Mouse (Mus musculus) limb, embryonic 14.5 days (tissue): Measurements from ENCODE around the gene Fam89a. TPM values are rescaled to one million over a fixed set of nuclear protein-coding genes. Genes with fewer than 3 reads are reported as not detected.

Experiments used
- ATAC-seq: fragments of 200-750 bp; cut with Nextera tagmentation; 2 replicates; pipeline ENCODE4 v1.8.0; 2017; ENCODE audit warnings: low read depth, moderate number of reproducible peaks, moderate TSS enrichment; ENCODE audit not compliant: low FRiP score
- DNase-seq: peaks from one replicate; pipeline ENCODE4 v3.0.0-alpha.2; 2015; ENCODE audit warnings: low spot score
- H3K27ac ChIP-seq: fragments of 300-500 bp; sonication (generic); replicated peaks from 2 replicates; pipeline ENCODE4 v1.5.1; 2014; ENCODE audit warnings: low read depth, mild to moderate bottlenecking, low read length, moderate library complexity, mixed read lengths
- H3K27me3 ChIP-seq: fragments of 300-500 bp; sonication (generic); 2 replicates; pipeline ENCODE4 v1.6.1; 2014; ENCODE audit warnings: low read length, mixed read lengths; ENCODE audit not compliant: control insufficient read depth, insufficient read depth
- H3K36me3 ChIP-seq: fragments of 300-500 bp; sonication (generic); 2 replicates; pipeline ENCODE4 v1.6.1; 2014; ENCODE audit warnings: mild to moderate bottlenecking, low read length, moderate library complexity, mixed read lengths; ENCODE audit not compliant: control insufficient read depth, insufficient read depth
- H3K4me1 ChIP-seq: fragments of 300-500 bp; sonication (generic); 2 replicates; pipeline ENCODE4 v1.6.1; 2014; ENCODE audit warnings: antibody characterized with exemption, low read length, mixed read lengths; ENCODE audit not compliant: control insufficient read depth, insufficient read depth
- H3K4me2 ChIP-seq: fragments of 300-500 bp; sonication (generic); replicated peaks from 2 replicates; pipeline ENCODE4 v1.6.1; 2014; ENCODE audit warnings: low read depth, mild to moderate bottlenecking, low read length, moderate library complexity; ENCODE audit not compliant: severe bottlenecking
- H3K4me3 ChIP-seq: fragments of 300-500 bp; sonication (generic); replicated peaks from 2 replicates; pipeline ENCODE4 v1.5.1; 2014; ENCODE audit warnings: low read length
- H3K9ac ChIP-seq: fragments of 300-500 bp; sonication (generic); 2 replicates; pipeline ENCODE4 v1.6.1; 2014; ENCODE audit warnings: mild to moderate bottlenecking, low read depth, low read length, moderate library complexity; ENCODE audit not compliant: severe bottlenecking
- H3K9me3 ChIP-seq: fragments of 300-500 bp; sonication (generic); 2 replicates; pipeline ENCODE4 v1.6.1; 2016; ENCODE audit warnings: low read length; ENCODE audit not compliant: control insufficient read depth
- POLR2A ChIP-seq: fragments of 200-500 bp; IDR thresholded peaks from 2 replicates; pipeline ENCODE4 v1.8.0; 2012; ENCODE audit warnings: inconsistent platforms, mild to moderate bottlenecking, moderate library complexity, borderline replicate concordance; ENCODE audit not compliant: insufficient read depth, insufficient read length; ENCODE audit errors: extremely low read depth
- WGBS: fragments of 180-500 bp; shearing (Covaris S2); extraction: QIAGEN DNeasy Blood & Tissue Kit; methylation state at CpG from one replicate; pipeline ENCODE4 v1.1.7; 2014; 5-methylcytosine and 5-hydroxymethylcytosine counted together
- polyA plus RNA-seq, 2 experiments: library from polyadenylated mRNA; depleted of rRNA in 1 of 2; stranded (reverse) in 1 of 2; unstranded in 1 of 2; fragments of >200 nt; fragmentation: Nextera tagmentation in 1 of 2; extraction: Ambion mirVana in 1 of 2; gene quantifications; 2 replicates each; pipeline versions ENCODE4 v1.2.1 to v1.2.3; 2012 to 2014

Gene Fam89a
- polyA plus RNA-seq (2012; rRNA removed) (4.1 and 4.6 TPM in 2 replicates), polyA plus RNA-seq (2014; fragmentation: Nextera tagmentation; extraction: Ambion mirVana) (3.3 and 3.4 TPM in 2 replicates)

DNA sequence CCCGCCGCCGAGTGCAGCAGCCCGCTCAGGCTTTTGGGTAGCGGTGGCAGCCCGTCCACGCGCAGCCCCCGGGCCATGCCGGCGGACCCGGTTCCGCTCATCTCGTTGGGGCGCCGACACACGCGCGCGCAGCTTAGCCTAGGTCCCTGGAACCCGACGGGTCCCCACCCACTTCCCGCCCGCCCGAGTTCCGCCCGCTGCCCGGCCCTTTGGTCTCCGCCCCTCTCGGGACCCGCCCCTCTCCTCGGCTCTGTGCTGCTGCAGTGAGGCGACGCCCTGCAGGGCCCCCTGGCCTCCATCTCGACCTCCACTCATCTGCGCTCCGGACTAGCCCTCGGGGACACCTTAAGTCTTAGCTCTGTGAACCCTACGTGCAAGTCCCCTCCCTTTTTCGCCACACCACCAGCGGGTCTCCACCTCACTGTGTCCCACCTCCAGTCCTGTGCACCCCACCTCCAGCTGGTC lies at the start of gene Fam89a:
Fam89a (minus strand) TSS at position 124 of the 465 bp plus-strand sequence.
- Histone ChIP-seq H3K36me3 (no peaks in the 10 kb centered on the region), H3K27me3 (peaks cover 41% of the 10 kb centered on the region), H3K4me2 (peak within 1 kb of the TSS; percentile 84), H3K27ac (no peak within 1 kb of the TSS), H3K9ac (peak within 1 kb of the TSS; percentile 56), H3K4me3 (peak within 1 kb of the TSS; percentile 53), H3K4me1 (0 out of 2 replicates have a peak, but pooled peaks cover 3% of the 10 kb centered on the region), H3K9me3 (no peaks in the 10 kb centered on the region)
- ATAC-seq (peak; percentile 79), DNase-seq (peak; percentile 30)
- TF ChIP-seq POLR2A = no peak
- under 1% methylated on average over 19 of the region's 41 CpGs for WGBS

DNA sequence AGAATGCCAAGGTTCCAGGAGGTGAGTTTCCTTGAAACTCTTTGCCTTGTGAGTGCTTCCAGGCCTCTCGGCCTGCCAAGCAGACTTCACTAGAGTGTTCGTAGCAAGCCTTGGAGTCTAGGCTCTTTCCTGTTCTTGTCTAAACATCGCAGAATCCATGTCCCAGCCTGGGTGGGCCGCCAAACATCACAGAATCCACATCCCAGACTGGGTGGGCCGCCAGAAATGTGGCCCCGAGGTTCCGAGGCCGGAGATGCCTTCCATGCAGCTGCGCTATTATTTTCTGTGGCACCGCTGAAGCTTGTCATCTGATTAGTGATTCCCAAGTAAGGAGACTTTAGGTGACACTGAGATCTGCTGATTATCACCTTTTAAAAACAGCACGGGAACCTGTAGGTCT lies 48.9 kb upstream of the Fam89a start:
- TF ChIP-seq POLR2A = no peak
- Histone ChIP-seq H3K36me3 (no peaks in the 10 kb centered on the region), H3K27me3 (peaks cover 15% of the 10 kb centered on the region), H3K4me2 (no peak overlapping the region), H3K9ac (no peak overlapping the region), H3K27ac (no peak overlapping the region), H3K4me3 (no peak overlapping the region), H3K4me1 (no peaks in the 10 kb centered on the region), H3K9me3 (no peaks in the 10 kb centered on the region)
- ATAC-seq (no peak), DNase-seq (no peak)
- 32% methylated on average over 11 of the region's 11 CpGs for WGBS

DNA sequence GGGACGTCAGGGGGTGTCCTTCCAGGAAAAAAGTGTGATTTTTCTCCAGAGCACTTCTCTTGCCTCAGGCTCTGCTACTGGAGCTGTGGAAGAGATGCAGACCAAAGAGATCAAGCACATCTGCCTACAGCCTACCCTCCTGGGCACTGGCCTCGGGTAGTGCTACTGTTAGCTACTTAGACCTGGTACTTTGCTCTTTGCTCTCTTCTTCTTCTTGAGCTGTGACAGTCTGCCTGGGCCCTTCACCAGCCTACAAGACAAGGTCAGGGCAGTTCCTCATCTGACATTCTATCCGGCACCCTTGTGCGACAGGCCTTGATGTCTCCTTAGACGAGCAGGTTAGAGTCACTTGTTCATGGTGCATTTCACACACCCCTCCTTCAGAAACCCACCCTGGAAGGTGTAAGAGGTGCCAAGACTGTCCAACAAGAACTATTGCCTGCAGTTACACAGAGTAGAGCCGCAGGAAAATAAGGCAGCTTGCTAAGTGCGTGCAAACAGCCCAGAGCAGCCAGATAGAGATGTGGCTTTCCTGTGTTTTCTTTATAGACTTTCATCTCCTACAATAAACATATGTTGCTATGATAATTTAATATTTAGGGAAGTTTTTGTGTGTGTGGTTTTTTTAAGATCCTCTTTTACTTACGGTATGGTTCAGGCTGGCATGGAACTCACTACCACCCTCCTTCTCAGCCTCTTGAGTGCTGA lies 44.3 kb upstream of the Fam89a start:
- H3K27ac ChIP-seq = no peak overlapping the region

DNA sequence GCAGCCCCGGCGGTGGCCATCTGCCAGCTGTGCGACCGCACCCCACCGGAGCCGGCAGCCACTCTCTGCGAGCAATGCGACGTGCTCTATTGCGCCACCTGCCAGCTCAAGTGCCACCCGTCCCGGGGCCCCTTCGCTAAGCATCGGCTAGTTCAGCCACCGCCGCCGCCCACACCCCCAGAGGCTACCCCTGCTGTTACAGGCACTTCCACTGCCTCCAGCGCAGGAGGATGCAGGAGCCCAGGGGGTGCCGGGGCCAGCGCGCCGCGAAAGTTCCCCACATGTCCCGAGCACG lies 42.8 kb upstream of the Fam89a start:
- Histone ChIP-seq H3K27ac (no peak overlapping the region), H3K36me3 (no peaks in the 10 kb centered on the region), H3K9me3 (no peaks in the 10 kb centered on the region), H3K4me1 (peaks cover 22% of the 10 kb centered on the region; the same call in 1 of the 2 replicates), H3K4me2 (peak overlapping the region; percentile 100), H3K9ac (no peak overlapping the region), H3K4me3 (peak overlapping the region; percentile 60), H3K27me3 (peaks cover 63% of the 10 kb centered on the region)
- no peak for TF ChIP-seq POLR2A
- DNase-seq (no peak), ATAC-seq (no peak)
- WGBS = under 1% methylated on average over 25 of the region's 25 CpGs

More for the DNA sequence above, 44.3 kb upstream of the Fam89a start:
- Histone ChIP-seq H3K4me3 (no peak overlapping the region), H3K9ac (no peak overlapping the region), H3K4me1 (peaks cover 22% of the 10 kb centered on the region; the same call in 1 of the 2 replicates), H3K4me2 (no peak overlapping the region), H3K27me3 (peaks cover 57% of the 10 kb centered on the region), H3K9me3 (no peaks in the 10 kb centered on the region), H3K36me3 (no peaks in the 10 kb centered on the region)
- DNase-seq (no peak), ATAC-seq (no peak)
- TF ChIP-seq POLR2A = no peak
- WGBS = 71% methylated on average over 8 of the region's 8 CpGs

DNA sequence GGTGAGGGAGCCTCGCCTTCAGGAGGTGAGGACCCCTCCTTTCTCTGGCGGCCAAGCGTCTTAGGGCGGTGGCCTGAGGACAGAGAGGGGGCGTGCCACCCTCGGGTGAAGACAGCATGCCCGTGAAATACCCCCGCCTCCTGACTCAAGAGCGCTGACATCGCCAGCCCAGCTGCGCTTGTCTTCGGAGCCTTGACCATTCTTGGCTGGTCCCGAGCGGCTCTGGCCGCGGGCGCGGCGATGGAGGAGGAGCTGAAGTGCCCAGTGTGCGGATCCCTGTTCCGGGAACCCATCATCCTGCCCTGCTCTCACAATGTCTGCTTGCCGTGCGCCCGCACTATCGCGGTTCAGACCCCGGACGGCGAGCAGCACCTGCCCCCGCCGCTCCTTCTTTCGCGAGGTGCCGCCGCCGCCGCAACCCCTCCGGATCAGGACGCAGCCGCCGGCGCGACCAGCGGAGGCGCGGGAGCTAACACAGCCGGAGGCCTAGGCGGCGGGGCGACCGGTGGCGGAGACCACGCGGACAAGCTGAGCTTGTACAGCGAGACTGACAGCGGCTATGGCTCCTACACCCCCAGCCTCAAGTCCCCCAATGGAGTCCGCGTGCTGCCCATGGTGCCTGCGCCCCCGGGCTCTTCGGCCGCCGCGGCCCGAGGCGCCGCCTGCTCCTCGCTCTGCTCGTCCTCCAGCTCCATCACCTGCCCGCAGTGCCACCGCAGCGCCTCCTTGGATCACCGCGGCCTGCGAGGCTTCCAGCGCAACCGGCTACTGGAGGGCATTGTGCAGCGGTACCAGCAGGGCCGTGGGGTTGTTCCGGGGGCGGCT lies 42.2 kb upstream of the Fam89a start:
- Histone ChIP-seq H3K9ac (no peak overlapping the region), H3K27me3 (peaks cover 63% of the 10 kb centered on the region), H3K4me1 (peaks cover 22% of the 10 kb centered on the region; the same call in 1 of the 2 replicates), H3K36me3 (no peaks in the 10 kb centered on the region), H3K4me3 (peak overlapping the region; percentile 60), H3K27ac (no peak overlapping the region), H3K9me3 (no peaks in the 10 kb centered on the region), H3K4me2 (peak overlapping the region; percentile 100)
- ATAC-seq = no peak
- no peak for DNase-seq
- no peak for TF ChIP-seq POLR2A
- WGBS = 0% methylated on average over 34 of the region's 81 CpGs
